Mouse (Mus musculus) cerebral cortex, adult 2 months (tissue): ENCODE data around the gene Pmvk.

Experiments
- WGBS: fragments of 180-500 bp; shearing (Covaris S2); methylation state at CpG from one replicate; pipeline ENCODE4 v1.1.7; 2018; 5-methylcytosine and 5-hydroxymethylcytosine counted together

Pmvk gene

GRCm38 (mm10) chr3:89425876-89426275, 28.5 kb upstream of the Pmvk start:
- 96% methylated on average over 4 of the region's 4 CpGs for WGBS

GRCm38 (mm10) chr3:89429021-89429420, 25.3 kb upstream of the Pmvk start:
- whole genome bisulfite sequencing: 96% methylated on average over 7 of the region's 7 CpGs

- 2% methylated on average over 68 of the region's 68 CpGs for WGBS
Measured at GRCm38 (mm10) chr3:89430171-89431159, 23.9 kb upstream of the Pmvk start, which contains the start of gene Pygo2. Pygo2 (plus strand) TSS chr3:89430214.

- 86% methylated on average over 8 of the region's 8 CpGs for WGBS
Measured at GRCm38 (mm10) chr3:89432606-89433005, 21.7 kb upstream of the Pmvk start.

GRCm38 (mm10) chr3:89434532-89434931, 19.8 kb upstream of the Pmvk start:
- WGBS: 54% methylated on average over 11 of the region's 11 CpGs

- 49% methylated on average over 7 of the region's 7 CpGs for WGBS
Measured at GRCm38 (mm10) chr3:89435041-89435440, 19.3 kb upstream of the Pmvk start.

- 8% methylated on average over 16 of the region's 16 CpGs for WGBS
Measured at GRCm38 (mm10) chr3:89436176-89437113, 17.9 kb upstream of the Pmvk start, which contains the start of gene Pbxip1. Pbxip1 (plus strand) TSS chr3:89436706.

GRCm38 (mm10) chr3:89437269-89437668, 17.1 kb upstream of the Pmvk start:
- 12% methylated on average over 5 of the region's 5 CpGs for WGBS

- 84% methylated on average over 2 of the region's 2 CpGs for WGBS
Measured at GRCm38 (mm10) chr3:89440691-89441090, 13.7 kb upstream of the Pmvk start.

GRCm38 (mm10) chr3:89448720-89449537, 5.4 kb upstream of the Pmvk start:
- 67% methylated on average over 13 of the region's 13 CpGs for WGBS

- WGBS: 34% methylated on average over 7 of the region's 7 CpGs
Measured at GRCm38 (mm10) chr3:89449541-89449940, 4.8 kb upstream of the Pmvk start.

- 90% methylated on average over 1 of the region's 1 CpGs for WGBS
Measured at GRCm38 (mm10) chr3:89451916-89452315, 2.4 kb upstream of the Pmvk start.

- WGBS: 92% methylated on average over 1 of the region's 1 CpGs
Measured at GRCm38 (mm10) chr3:89455786-89456285, 1.5 kb downstream of the Pmvk start.

GRCm38 (mm10) chr3:89456726-89457665, 2.7 kb downstream of the Pmvk start:
- 35% methylated on average over 10 of the region's 10 CpGs for WGBS

GRCm38 (mm10) chr3:89458372-89458964, 4.1 kb downstream of the Pmvk start:
- WGBS: 29% methylated on average over 13 of the region's 13 CpGs

- WGBS: under 1% methylated on average over 36 of the region's 36 CpGs
Measured at GRCm38 (mm10) chr3:89458965-89459807, 4.8 kb downstream of the Pmvk start.

GRCm38 (mm10) chr3:89468268-89468667, 13.9 kb downstream of the Pmvk start:
- WGBS: 70% methylated on average over 4 of the region's 4 CpGs

- 84% methylated on average over 7 of the region's 7 CpGs for WGBS
Measured at GRCm38 (mm10) chr3:89472280-89472679, 17.9 kb downstream of the Pmvk start.
